Mouse (Mus musculus) limb, embryonic 12.5 days (tissue): Measurements from ENCODE around the gene Otp. TPM values are rescaled to one million over a fixed set of nuclear protein-coding genes. Genes with fewer than 3 reads are reported as not detected.

Experiments used
- ATAC-seq: fragments of 200-750 bp; cut with Nextera tagmentation; 2 replicates; pipeline ENCODE4 v1.8.0; 2017; ENCODE audit warnings: low read depth, moderate TSS enrichment; ENCODE audit not compliant: insufficient number of reproducible peaks, insufficient read depth, low FRiP score, low TSS enrichment
- H3K27ac ChIP-seq: fragments of 300-500 bp; sonication (generic); 2 replicates; pipeline ENCODE4 v1.5.1; 2016; ENCODE audit warnings: mild to moderate bottlenecking, moderate library complexity
- H3K27me3 ChIP-seq: fragments of 300-500 bp; sonication (generic); 2 replicates; pipeline ENCODE4 v1.6.1; 2016; ENCODE audit warnings: mild to moderate bottlenecking, moderate library complexity
- H3K36me3 ChIP-seq: fragments of 300-500 bp; sonication (generic); 2 replicates; pipeline ENCODE4 v1.6.1; 2016; ENCODE audit warnings: mild to moderate bottlenecking, moderate library complexity
- H3K4me1 ChIP-seq: fragments of 300-500 bp; sonication (generic); replicated peaks from 2 replicates; pipeline ENCODE4 v1.6.1; 2016
- H3K4me2 ChIP-seq: fragments of 300-500 bp; sonication (generic); 2 replicates; pipeline ENCODE4 v1.6.1; 2016; ENCODE audit warnings: mild to moderate bottlenecking, moderate library complexity
- H3K4me3 ChIP-seq: fragments of 300-500 bp; sonication (generic); replicated peaks from 2 replicates; pipeline ENCODE4 v1.5.1; 2016; ENCODE audit warnings: mild to moderate bottlenecking
- H3K9ac ChIP-seq: fragments of 300-500 bp; sonication (generic); replicated peaks from 2 replicates; pipeline ENCODE4 v1.6.1; 2016; ENCODE audit warnings: mild to moderate bottlenecking, moderate library complexity
- H3K9me3 ChIP-seq: fragments of 300-500 bp; sonication (generic); 2 replicates; pipeline ENCODE4 v1.6.1; 2016; ENCODE audit warnings: mild to moderate bottlenecking, moderate library complexity
- WGBS: fragments of 180-500 bp; shearing (Covaris S2); methylation state at CpG from one replicate; pipeline ENCODE4 v1.1.7; 2016; 5-methylcytosine and 5-hydroxymethylcytosine counted together
- polyA plus RNA-seq: library from polyadenylated mRNA; unstranded; fragments of >200 nt; fragmentation: Nextera tagmentation; extraction: Ambion mirVana; gene quantifications from 2 replicates; pipeline ENCODE4 v1.2.1, GENCODE M21; 2016

The Otp gene
- polyA plus RNA-seq, 1 experiment from 2014 or later = not detected

- WGBS = 1% methylated on average over 8 of the region's 8 CpGs
- H3K4me3 ChIP-seq = 0 out of 2 replicates have a peak overlapping the region, but pooled peaks have one; percentile 15
- ATAC-seq = no peak
Measured at GRCm38 (mm10) chr13:94874039-94874425, 1.4 kb upstream of the Otp start.

GRCm38 (mm10) chr13:94874656-94875395 is 576 bp upstream of the Otp start:
- no peak for ATAC-seq
- H3K9me3 ChIP-seq = no peaks in the 10 kb centered on the region
- H3K27me3 ChIP-seq = peaks cover 76% of the 10 kb centered on the region
- no peaks in the 10 kb centered on the region for H3K36me3 ChIP-seq
- H3K4me3 ChIP-seq = 0 out of 2 replicates have a peak overlapping the region, but pooled peaks have one; percentile 0
- H3K9ac ChIP-seq = no peak overlapping the region
- peaks cover 17% of the 10 kb centered on the region; the same call in 1 of the 2 replicates for H3K4me1 ChIP-seq
- no peak overlapping the region for H3K27ac ChIP-seq
- H3K4me2 ChIP-seq = peak overlapping the region; percentile 5; the same call in 1 of the 2 replicates
- WGBS = 2% methylated on average over 23 of the region's 23 CpGs

More at GRCm38 (mm10) chr13:94874039-94874425, 1.4 kb upstream of the Otp start:
- Histone ChIP-seq H3K9me3 (no peaks in the 10 kb centered on the region), H3K4me1 (peaks cover 20% of the 10 kb centered on the region; the same call in 1 of the 2 replicates), H3K27ac (no peak overlapping the region), H3K9ac (no peak overlapping the region), H3K27me3 (peaks cover 82% of the 10 kb centered on the region), H3K4me2 (no peak overlapping the region), H3K36me3 (no peaks in the 10 kb centered on the region)

- no peaks in the 10 kb centered on the region for H3K36me3 ChIP-seq
- H3K4me1 ChIP-seq = peaks cover 17% of the 10 kb centered on the region; the same call in 1 of the 2 replicates
- no peak overlapping the region for H3K9ac ChIP-seq
- H3K4me2 ChIP-seq = no peak overlapping the region
- H3K27me3 ChIP-seq = peaks cover 77% of the 10 kb centered on the region
- WGBS = under 1% methylated on average over 30 of the region's 30 CpGs
- no peaks in the 10 kb centered on the region for H3K9me3 ChIP-seq
- ATAC-seq = no peak
- no peak overlapping the region for H3K4me3 ChIP-seq
- H3K27ac ChIP-seq = no peak overlapping the region
Measured at GRCm38 (mm10) chr13:94876286-94877210, 1.1 kb downstream of the Otp start.

- Histone ChIP-seq H3K9ac (no peak overlapping the region), H3K4me2 (no peak overlapping the region), H3K36me3 (no peaks in the 10 kb centered on the region), H3K4me3 (no peak overlapping the region; the same call in 1 of the 2 replicates), H3K9me3 (no peaks in the 10 kb centered on the region), H3K27me3 (peaks cover 77% of the 10 kb centered on the region), H3K4me1 (peaks cover 17% of the 10 kb centered on the region; the same call in 1 of the 2 replicates), H3K27ac (no peak overlapping the region)
- WGBS = under 1% methylated on average over 27 of the region's 27 CpGs
- no peak for ATAC-seq
Measured at GRCm38 (mm10) chr13:94877211-94877590, 1.8 kb downstream of the Otp start.

GRCm38 (mm10) chr13:94877991-94878745 is 2.8 kb downstream of the Otp start:
- Histone ChIP-seq H3K4me3 (no peak overlapping the region), H3K27me3 (peaks cover 77% of the 10 kb centered on the region), H3K4me1 (peaks cover 21% of the 10 kb centered on the region), H3K9me3 (no peaks in the 10 kb centered on the region), H3K27ac (no peak overlapping the region), H3K4me2 (no peak overlapping the region), H3K9ac (no peak overlapping the region), H3K36me3 (no peaks in the 10 kb centered on the region)
- 12% methylated on average over 10 of the region's 10 CpGs for WGBS
- no peak for ATAC-seq

GRCm38 (mm10) chr13:94881201-94881600 is 5.8 kb downstream of the Otp start:
- no peak for ATAC-seq
- no peaks in the 10 kb centered on the region for H3K36me3 ChIP-seq
- no peak overlapping the region for H3K4me2 ChIP-seq
- H3K27me3 ChIP-seq = peaks cover 80% of the 10 kb centered on the region
- H3K27ac ChIP-seq = no peak overlapping the region
- H3K9me3 ChIP-seq = no peaks in the 10 kb centered on the region
- H3K4me3 ChIP-seq = no peak overlapping the region
- H3K4me1 ChIP-seq = peaks cover 26% of the 10 kb centered on the region
- no peak overlapping the region for H3K9ac ChIP-seq
- 2% methylated on average over 3 of the region's 3 CpGs for WGBS

GRCm38 (mm10) chr13:94882221-94882620 is 6.8 kb downstream of the Otp start:
- ATAC-seq = no peak
- Histone ChIP-seq H3K4me1 (peaks cover 26% of the 10 kb centered on the region), H3K4me2 (no peak overlapping the region), H3K27ac (no peak overlapping the region), H3K4me3 (no peak overlapping the region), H3K9me3 (no peaks in the 10 kb centered on the region), H3K36me3 (no peaks in the 10 kb centered on the region), H3K27me3 (peaks cover 74% of the 10 kb centered on the region), H3K9ac (no peak overlapping the region)
- 2% methylated on average over 10 of the region's 10 CpGs for WGBS

GRCm38 (mm10) chr13:94882711-94883145 is 7.3 kb downstream of the Otp start:
- peaks cover 72% of the 10 kb centered on the region for H3K27me3 ChIP-seq
- no peak overlapping the region for H3K27ac ChIP-seq
- no peaks in the 10 kb centered on the region for H3K9me3 ChIP-seq
- peaks cover 26% of the 10 kb centered on the region for H3K4me1 ChIP-seq
- no peaks in the 10 kb centered on the region for H3K36me3 ChIP-seq
- ATAC-seq = peak; percentile 40
- H3K4me3 ChIP-seq = peak overlapping the region; percentile 49
- H3K4me2 ChIP-seq = peak overlapping the region; percentile 87
- peak overlapping the region; percentile 53; the same call in 1 of the 2 replicates for H3K9ac ChIP-seq
- WGBS = under 1% methylated on average over 33 of the region's 37 CpGs

GRCm38 (mm10) chr13:94883163-94883965 is 8.0 kb downstream of the Otp start:
- no peaks in the 10 kb centered on the region for H3K9me3 ChIP-seq
- peak overlapping the region; percentile 49 for H3K4me3 ChIP-seq
- WGBS = 1% methylated on average over 79 of the region's 95 CpGs
- peaks cover 26% of the 10 kb centered on the region for H3K4me1 ChIP-seq
- peak overlapping the region; percentile 53 for H3K9ac ChIP-seq
- peak; percentile 40; the same call in 1 of the 2 replicates for ATAC-seq
- peak overlapping the region; percentile 87 for H3K4me2 ChIP-seq
- H3K27ac ChIP-seq = no peak overlapping the region
- H3K27me3 ChIP-seq = peaks cover 75% of the 10 kb centered on the region
- H3K36me3 ChIP-seq = no peaks in the 10 kb centered on the region
